Comparison of ENCODE assay signal across 25 mouse cellular contexts in the genomic region with DNA sequence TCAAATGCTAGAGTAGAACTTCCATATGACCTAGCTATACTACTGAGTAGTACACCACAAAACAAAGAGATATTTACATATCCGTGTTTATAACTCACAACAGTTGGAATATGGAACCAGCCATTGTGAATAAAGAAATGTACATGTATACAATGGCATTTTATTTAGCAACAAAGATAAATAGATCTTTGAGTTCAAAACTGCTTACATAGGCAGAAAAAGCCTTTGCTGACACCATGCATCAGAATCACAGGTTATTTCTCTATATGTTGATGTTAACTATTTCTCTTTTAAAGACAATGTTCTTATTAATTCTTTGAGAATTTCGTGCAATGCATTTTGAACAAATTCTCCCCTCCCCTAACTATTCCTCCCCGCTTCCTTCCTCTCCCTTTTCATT.
"Had no signal": no experiment of that assay in that cellular context is flagged by ENCODE, and none has a peak within 500 bp of the region (broad histone marks: within the 10 kb centered on the region; RNA-seq: fewer than 3 reads in every experiment).

No protein-coding gene starts in this region.

- H3K27me3 ChIP-seq: embryonic facial prominence, embryonic 12.5 days; embryonic facial prominence, embryonic 13.5 days; embryonic facial prominence, embryonic 15.5 days; forebrain, embryonic 12.5 days; forebrain, embryonic 13.5 days; forebrain, embryonic 15.5 days had no signal

- H3K9ac ChIP-seq: embryonic facial prominence, embryonic 12.5 days; embryonic facial prominence, embryonic 13.5 days; embryonic facial prominence, embryonic 15.5 days; forebrain, embryonic 12.5 days; forebrain, embryonic 13.5 days; forebrain, embryonic 15.5 days; forebrain, postnatal 0 days had no signal

- H3K4me2 ChIP-seq: embryonic facial prominence, embryonic 12.5 days; embryonic facial prominence, embryonic 13.5 days; embryonic facial prominence, embryonic 15.5 days; forebrain, embryonic 12.5 days; forebrain, embryonic 13.5 days; forebrain, embryonic 15.5 days had no signal

- H3K27ac ChIP-seq: embryonic facial prominence, embryonic 10.5 days; embryonic facial prominence, embryonic 12.5 days; embryonic facial prominence, embryonic 13.5 days; embryonic facial prominence, embryonic 15.5 days; forebrain, embryonic 10.5 days; forebrain, embryonic 12.5 days; forebrain, embryonic 13.5 days; forebrain, embryonic 15.5 days; gastrocnemius, adult 2 months; heart, adult 2 months; heart, embryonic 10.5 days had no signal

- DNase-seq: cerebellum, adult 9-11 months; cerebellum, postnatal 10 days; cerebellum, postnatal 14 days; cerebellum, postnatal 25 days; cerebellum, postnatal 36 days; embryo, embryonic 11 days; forebrain, postnatal 0 days; gastrocnemius, adult 2 months; gastrocnemius, postnatal 10 days; gastrocnemius, postnatal 14 days; gastrocnemius, postnatal 25 days; gastrocnemius, postnatal 36 days; heart, adult 11 months; heart, adult 18-20 months; heart, adult 2 months had no signal

- H3K4me1 ChIP-seq: embryonic facial prominence, embryonic 10.5 days; embryonic facial prominence, embryonic 12.5 days; embryonic facial prominence, embryonic 13.5 days; embryonic facial prominence, embryonic 15.5 days; forebrain, embryonic 10.5 days; forebrain, embryonic 12.5 days; forebrain, embryonic 13.5 days; forebrain, embryonic 15.5 days; heart, embryonic 10.5 days had no signal

- H3K4me3 ChIP-seq: embryonic facial prominence, embryonic 10.5 days; embryonic facial prominence, embryonic 12.5 days; embryonic facial prominence, embryonic 13.5 days; embryonic facial prominence, embryonic 15.5 days; erythroblast, embryonic 14.5 days; forebrain, embryonic 10.5 days; forebrain, embryonic 12.5 days; forebrain, embryonic 13.5 days; forebrain, embryonic 15.5 days; gastrocnemius, adult 2 months; heart, adult 2 months; heart, embryonic 10.5 days had no signal

- H3K36me3 ChIP-seq: embryonic facial prominence, embryonic 10.5 days; embryonic facial prominence, embryonic 12.5 days; embryonic facial prominence, embryonic 13.5 days; embryonic facial prominence, embryonic 15.5 days; forebrain, embryonic 10.5 days; forebrain, embryonic 12.5 days; forebrain, embryonic 15.5 days; heart, embryonic 10.5 days had no signal

- H3K9me3 ChIP-seq: embryonic facial prominence, embryonic 10.5 days; embryonic facial prominence, embryonic 12.5 days; embryonic facial prominence, embryonic 13.5 days; embryonic facial prominence, embryonic 15.5 days; forebrain, embryonic 10.5 days; forebrain, embryonic 12.5 days; forebrain, embryonic 13.5 days; forebrain, embryonic 15.5 days; heart, embryonic 10.5 days had no signal
